Mouse (Mus musculus) gastrocnemius, adult 2 months (tissue): ENCODE measurements at regions not wholly inside any gene's neighbourhood (a gene's known extent, or its start where the extent isn't known, plus 50 kb on each side); places are given as distances from the start of the nearest gene placed in this dataset.
"Not testable (repeated sequence)": the region's sequence is repeated elsewhere in the genome, so short reads cannot be mapped to it uniquely, and the experiment has no call there.

ENCODE experiments used
- DNase-seq: peaks from one replicate; pipeline ENCODE4 v3.0.0; 2022
- H3K27ac ChIP-seq: fragments of 200-600 bp; 2 replicates; pipeline ENCODE4 v1.8.1; 2022; ENCODE audit warnings: mild to moderate bottlenecking
- H3K4me3 ChIP-seq: fragments of 200-600 bp; 2 replicates; pipeline ENCODE4 v1.8.1; 2022; ENCODE audit warnings: mild to moderate bottlenecking, moderate library complexity
- CTCF ChIP-seq: fragments of 200-600 bp; IDR thresholded peaks from 2 replicates; pipeline ENCODE4 v1.8.1; 2022; ENCODE audit warnings: antibody characterized with exemption, mild to moderate bottlenecking, moderate library complexity
- intact Hi-C: fragments of 180-260 bp; cut with DNase I; formaldehyde crosslinking; loops from one replicate; pipeline ENCODE4 v1.15.1; 2025

DNA sequence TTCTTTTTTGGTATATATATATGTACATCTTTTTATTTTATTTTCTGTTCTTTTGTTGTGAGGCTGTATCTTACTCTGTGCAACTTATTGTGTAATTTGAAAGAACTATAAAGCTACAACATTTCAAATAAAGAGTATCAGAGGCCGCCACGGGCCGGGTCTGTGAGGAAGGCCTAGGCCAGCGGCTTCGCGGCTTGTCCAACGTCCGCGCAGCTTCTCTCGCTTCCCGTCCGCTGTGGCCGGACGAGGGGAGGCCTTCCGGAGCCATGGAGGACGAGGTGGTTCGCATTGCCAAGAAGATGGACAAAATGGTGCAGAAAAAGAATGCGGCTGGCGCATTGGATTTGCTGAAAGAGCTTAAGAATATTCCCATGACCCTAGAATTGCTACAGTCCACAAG lies 167.4 kb downstream of the Kif21a start:
- DNase-seq, H3K4me3 ChIP-seq, H3K27ac ChIP-seq, intact Hi-C loops: not testable (repeated sequence)

DNA sequence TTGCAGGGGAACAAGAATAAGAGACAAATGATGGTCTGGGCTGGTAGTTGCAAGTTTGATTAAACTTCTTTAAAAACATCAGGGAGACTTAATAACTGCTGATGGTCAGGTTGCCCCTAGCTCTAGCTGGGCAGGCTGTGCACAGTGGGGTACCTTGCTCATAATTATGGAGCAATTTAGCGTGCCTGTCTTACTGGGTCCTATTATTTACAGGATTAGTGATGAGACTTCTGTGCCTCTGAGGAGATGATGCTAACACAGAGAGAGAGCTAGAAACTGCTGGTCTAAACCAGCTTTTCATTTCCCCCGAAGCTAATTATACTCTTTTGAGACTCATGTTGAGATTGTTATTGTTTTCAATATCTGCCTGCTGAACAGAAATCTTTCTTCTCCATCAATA lies 180.3 kb downstream of the Kif21a start:
- Histone ChIP-seq H3K4me3 (no peak overlapping the region), H3K27ac (no peak overlapping the region)
- intact Hi-C loops: no loop called here
- no peak for TF ChIP-seq CTCF
- DNase-seq: no peak

DNA sequence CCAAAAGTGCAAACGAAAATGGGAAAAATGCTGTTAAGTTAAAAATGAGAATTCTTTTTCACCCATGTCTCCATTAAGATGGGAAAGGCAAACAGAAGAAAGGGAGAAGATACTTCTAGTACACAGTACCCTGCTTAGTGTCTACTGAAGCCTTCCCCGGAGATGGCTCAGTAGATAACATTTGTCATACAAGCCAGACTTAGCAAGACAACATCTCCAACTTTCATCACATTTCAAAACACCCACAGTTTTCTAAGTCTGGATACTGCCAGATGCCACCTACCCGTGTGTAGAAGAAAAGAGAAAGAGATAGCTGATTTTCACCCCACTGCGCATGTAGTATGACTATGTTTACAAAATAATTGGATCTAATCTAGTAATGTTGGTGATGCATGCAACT lies 174.5 kb upstream of the Cpne8 start:
- H3K27ac ChIP-seq, intact Hi-C loops, DNase-seq, H3K4me3 ChIP-seq: not testable (repeated sequence)

DNA sequence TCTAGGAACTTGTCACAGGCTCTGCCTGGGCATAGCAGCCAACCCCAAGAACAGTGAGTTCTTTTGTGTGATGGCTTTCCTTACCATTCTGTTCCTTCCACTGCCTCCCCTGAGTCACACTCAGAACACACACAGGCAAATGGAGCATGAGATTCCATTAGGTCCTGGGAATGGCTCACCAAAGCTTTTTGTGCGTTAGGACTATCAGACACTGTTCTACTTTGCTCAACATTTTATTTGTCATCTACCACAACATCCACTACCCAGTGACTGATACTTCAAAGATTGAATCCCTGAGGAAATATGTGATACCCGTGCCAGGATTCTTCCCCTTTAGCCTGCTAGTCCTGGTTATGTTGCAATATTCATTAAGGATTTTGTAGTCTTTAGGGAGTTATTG lies 172.8 kb upstream of the Cpne8 start:
- intact Hi-C loops: no loop called here
- H3K27ac ChIP-seq: no peak overlapping the region
- DNase-seq: no peak
- TF ChIP-seq CTCF: no peak
- no peak overlapping the region for H3K4me3 ChIP-seq

DNA sequence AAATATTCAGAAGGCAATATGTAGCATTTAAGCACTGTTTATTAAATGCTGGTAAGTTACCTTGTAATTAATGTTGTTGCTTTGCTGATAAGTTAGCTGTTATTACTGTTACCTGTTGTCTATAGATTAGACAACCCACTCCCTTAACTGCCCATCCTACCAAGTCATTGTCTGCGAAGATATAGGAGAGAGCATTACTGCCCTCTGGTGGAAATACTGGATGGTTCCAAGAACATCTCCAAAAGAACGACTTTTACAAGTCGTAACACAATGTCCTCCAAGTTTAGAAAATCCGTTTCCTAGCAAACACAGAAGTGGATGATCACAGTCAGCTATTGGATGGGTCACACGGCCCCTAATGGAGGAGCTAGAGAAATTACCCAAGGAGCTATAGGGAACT lies 162.2 kb upstream of the Cpne8 start:
- no peak overlapping the region for H3K4me3 ChIP-seq
- TF ChIP-seq CTCF: peak; percentile 56
- DNase-seq: no peak
- intact Hi-C loops: no loop called here
- no peak overlapping the region for H3K27ac ChIP-seq

DNA sequence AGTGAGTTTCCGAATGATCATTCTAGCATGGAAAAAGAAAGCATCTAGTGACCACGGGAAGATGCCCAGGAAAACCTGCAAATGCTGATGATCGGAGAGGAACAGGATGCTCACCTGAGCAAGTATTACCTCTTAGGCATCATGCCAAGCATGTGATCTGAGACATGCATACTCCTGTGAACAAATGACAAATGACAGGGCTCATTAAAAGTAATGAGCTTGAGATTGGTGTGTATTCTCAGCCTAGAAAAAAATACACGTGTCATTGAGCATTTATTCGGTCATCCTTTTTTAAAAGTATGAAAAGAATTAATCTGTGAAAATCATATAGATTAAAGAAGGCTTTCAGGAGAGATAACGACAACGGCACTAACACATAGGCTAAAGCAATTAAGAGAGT lies 156.4 kb upstream of the Cpne8 start:
- intact Hi-C loops: loop anchor here (10.0 kb wide), 1 partner anchor 591 kb away; no protein-coding TSS in a partner anchor
- DNase-seq: no peak
- TF ChIP-seq CTCF: no peak
- no peak overlapping the region for H3K27ac ChIP-seq
- H3K4me3 ChIP-seq: no peak overlapping the region

DNA sequence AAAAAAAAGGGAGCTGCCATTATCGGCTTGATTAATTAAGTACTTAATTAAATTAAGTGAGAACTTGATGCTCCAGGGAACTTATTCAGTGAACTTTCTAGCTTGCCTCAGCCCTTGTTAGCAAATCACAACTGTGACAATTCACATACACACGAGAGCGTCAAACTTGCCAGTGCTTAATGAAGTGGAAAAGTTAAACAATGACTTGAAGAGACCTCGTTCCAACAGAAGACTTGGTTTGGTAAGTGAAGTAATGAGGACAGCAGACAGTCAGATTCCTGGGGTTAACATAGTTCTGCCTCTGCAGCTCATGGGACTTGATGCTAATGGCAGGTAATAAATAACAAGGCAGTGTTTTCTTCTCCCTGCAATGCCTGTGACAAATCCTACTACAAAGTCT lies 148.6 kb upstream of the Cpne8 start:
- no peak for DNase-seq
- intact Hi-C loops: no loop called here
- no peak overlapping the region for H3K27ac ChIP-seq
- no peak for TF ChIP-seq CTCF
- no peak overlapping the region for H3K4me3 ChIP-seq

DNA sequence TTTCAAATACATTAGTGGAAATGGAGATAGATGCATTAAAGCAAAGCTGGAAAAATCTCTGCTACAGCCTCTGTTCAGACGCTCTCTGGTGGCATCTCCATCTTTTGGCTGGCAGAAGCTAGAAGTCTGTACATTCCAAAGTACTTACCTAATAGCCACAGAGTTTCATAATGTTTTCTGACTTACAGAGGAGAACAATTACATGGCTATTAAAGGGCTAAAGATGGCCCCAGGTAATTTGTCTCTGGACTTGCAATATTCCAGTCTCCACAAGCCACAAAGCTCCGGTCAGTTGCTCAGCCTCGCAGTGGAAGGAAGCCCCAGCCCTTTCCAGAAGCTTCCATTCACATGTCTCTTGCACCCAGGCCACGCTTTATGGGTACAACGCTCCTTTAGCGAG lies 143.1 kb upstream of the Cpne8 start:
- intact Hi-C loops: no loop called here
- Histone ChIP-seq H3K4me3 (no peak overlapping the region), H3K27ac (no peak overlapping the region)
- no peak for TF ChIP-seq CTCF
- no peak for DNase-seq

DNA sequence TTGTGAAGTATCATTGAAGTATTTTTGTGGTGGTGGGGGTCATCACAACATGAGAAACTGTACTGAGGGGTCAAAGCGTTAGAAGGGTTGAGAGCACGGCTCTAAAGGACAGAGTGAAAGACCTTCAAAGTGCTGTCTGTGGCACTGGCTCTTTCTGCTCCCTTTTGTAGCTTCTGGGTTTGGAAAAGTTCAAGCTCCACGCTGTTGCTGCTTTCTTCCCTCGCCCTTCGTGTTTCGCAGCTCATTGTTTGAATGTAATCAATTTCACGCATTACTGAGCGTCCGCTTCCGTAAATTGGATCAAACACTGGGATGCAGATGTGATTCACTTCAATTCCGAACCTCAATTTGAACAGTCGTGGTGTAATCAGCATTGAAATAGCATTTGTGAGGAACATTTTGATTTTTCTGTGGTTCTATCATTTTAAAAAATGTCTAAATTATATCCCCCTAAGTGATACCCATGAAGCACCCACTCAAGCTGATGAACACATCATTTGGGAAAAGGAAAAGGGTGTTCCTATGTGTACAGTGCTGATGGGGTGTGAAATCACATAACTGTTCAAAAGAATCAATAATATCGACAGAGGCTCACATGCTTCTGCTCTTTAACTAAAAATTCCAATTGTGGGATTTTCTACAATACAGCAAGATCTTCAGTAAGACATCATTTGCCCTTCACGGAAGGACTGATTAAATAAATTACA lies 140.9 kb upstream of the Cpne8 start:
- no peak for TF ChIP-seq CTCF
- Histone ChIP-seq H3K4me3 (no peak overlapping the region), H3K27ac (no peak overlapping the region)
- DNase-seq: no peak
- intact Hi-C loops: no loop called here

DNA sequence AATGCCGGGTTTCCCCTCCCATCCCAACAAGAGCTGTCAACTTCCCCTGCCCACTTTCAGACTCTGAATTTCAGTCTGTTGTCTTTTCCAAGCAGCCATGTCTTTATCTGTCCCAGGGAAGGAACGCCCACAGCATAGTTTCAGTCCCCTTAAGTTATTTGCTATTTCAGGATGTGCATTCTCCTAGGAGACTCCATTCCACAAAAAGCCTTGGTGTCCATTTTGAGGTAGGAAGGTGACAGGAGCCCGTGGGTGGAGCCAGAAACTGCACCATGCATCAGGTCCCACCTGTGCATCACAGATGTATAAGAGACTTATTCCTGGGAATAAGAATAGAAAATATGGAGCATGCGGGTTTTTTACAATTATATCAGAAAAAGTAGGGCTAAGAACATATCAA lies 138.9 kb upstream of the Cpne8 start:
- Histone ChIP-seq H3K4me3 (no peak overlapping the region), H3K27ac (no peak overlapping the region)
- DNase-seq: no peak
- intact Hi-C loops: no loop called here
- TF ChIP-seq CTCF: no peak

DNA sequence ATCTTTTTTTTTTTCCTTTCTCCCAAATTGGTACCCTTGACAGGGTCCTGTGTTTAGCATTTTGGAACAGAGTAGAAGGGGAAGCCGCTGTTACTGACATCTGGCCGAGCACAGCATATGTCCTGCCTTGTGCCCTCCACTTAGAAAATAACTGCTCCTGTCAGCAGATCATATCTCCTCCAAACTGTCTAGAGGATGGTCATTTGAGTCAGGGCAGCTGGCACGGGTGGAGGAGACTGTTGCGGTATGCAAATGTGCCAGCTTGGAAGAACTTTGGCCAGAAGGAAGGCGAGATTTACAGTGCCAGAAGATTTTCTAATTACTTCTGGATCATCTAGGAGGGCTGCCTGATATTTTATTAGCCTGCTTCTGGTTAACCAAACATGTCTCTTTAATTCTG lies 134.7 kb upstream of the Cpne8 start:
- no peak for TF ChIP-seq CTCF
- intact Hi-C loops: no loop called here
- H3K4me3 ChIP-seq: no peak overlapping the region
- DNase-seq: no peak
- H3K27ac ChIP-seq: no peak overlapping the region

DNA sequence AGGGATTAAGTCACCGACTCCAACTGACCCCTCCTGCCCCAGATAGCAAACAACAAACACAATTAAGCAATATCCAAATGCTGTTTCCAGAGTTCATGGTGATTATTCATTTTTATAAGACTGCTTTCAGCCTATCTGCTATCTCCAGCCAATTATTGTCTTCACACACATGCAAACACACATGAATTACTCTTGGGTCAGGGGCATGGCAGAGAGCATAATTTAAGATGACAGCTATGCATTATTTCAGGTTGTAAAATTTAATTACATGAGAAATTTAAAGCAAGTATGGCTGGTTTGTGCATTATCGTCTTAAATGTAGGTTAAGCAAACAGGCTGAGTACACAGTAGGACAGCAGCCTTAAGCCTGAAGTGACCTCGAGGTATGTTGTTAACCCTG lies 131.1 kb upstream of the Cpne8 start:
- Histone ChIP-seq H3K27ac (no peak overlapping the region), H3K4me3 (no peak overlapping the region)
- no peak for TF ChIP-seq CTCF
- DNase-seq: no peak
- intact Hi-C loops: no loop called here

DNA sequence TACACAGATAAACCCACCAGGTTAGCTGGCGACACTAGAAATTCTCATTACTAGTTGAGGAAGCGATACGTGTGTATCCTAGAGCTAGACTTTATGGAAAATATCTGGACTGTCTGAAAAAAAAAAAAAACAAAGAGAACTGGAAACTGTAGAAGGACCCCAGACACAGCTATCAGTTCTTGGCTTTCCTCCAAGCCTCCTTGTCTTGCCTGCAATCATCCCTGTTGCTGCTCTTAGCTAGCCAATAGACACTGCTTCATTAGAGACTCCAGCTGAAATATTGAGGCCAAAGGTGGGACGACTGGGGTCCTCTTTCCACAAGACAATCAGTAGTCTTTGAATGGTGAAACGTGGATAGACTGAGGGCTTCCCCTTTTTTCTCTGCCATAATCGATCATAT lies 129.0 kb upstream of the Cpne8 start:
- intact Hi-C loops: no loop called here
- Histone ChIP-seq H3K27ac (no peak overlapping the region), H3K4me3 (no peak overlapping the region)
- TF ChIP-seq CTCF: no peak
- no peak for DNase-seq

DNA sequence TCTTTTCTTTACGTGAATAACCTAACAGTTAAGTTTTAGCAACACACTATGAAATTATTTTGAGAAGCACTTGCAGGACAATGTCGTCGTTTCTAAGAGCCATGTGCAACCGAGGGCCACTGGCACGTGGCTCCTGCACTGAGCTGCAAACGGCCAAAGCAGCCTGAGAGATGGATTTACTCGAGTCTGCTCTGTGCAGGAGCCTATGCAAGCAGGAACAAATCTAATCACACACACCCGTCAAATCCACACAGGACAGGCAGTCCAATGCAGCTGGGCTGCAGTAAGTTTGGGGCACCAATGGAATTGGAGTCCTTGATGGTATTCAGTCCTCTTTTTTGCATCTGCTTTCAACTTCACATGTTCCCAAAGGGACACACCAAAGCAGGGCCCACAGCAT lies 118.8 kb upstream of the Cpne8 start:
- H3K4me3 ChIP-seq: no peak overlapping the region
- no peak for DNase-seq
- intact Hi-C loops: no loop called here
- no peak for TF ChIP-seq CTCF
- no peak overlapping the region for H3K27ac ChIP-seq

DNA sequence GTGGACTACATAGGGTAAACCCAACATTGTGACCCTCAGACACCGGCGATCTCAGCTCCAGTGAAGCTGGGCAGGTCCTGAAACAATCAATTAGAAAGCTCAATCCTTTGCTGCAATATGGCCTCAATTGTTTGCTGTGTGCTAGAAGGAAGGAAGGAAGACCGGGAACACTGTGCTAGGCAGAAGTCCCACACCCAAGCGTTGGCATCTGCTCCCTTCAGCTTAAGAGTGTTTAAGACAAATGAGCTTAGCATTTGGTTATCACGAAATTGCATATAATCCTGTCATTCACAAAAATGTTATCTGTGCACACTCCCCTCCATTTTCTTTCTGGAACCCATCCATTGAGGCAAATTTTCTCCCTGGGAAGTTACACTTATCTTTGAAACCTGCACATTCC lies 110.7 kb upstream of the Cpne8 start:
- Histone ChIP-seq H3K27ac (no peak overlapping the region), H3K4me3 (no peak overlapping the region)
- DNase-seq: no peak
- intact Hi-C loops: no loop called here
- no peak for TF ChIP-seq CTCF
